Mouse (Mus musculus): ENCODE measurements around the gene Pole3. TPM values are rescaled to one million over a fixed set of nuclear protein-coding genes. Genes with fewer than 3 reads are reported as not detected.
A peak's percentile ranks its signal among the peaks of the same experiment; 100 is the strongest.

Pole3 gene
- polyA plus RNA-seq, 1 experiment from 2014 or later: 142 TPM

DNA sequence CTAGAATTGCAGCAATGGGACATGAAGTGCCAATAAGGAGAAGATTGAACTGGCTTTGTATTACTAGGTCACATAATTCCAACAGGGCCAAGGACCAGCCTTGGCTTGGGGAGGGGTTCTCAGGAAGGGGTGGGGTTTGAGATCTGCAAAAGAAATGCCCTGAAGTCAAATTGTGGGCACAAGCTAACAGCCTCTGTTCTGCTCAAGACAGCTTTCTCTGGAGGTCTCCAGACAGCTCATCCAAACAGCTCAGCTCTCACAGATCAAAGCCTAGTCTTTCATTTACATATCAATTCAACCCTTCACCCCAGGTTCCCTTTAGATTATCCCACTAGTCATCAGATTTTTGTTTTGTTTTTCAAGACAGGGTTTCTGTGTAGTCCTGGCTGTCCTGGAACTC is 19.9 kb upstream of the Pole3 start:
- 0 out of 2 replicates have a peak, but pooled peaks cover 2% of the 10 kb centered on the region for H3K4me1 ChIP-seq
- no peak overlapping the region for H3K27ac ChIP-seq (replicated peaks)
- no peaks in the 10 kb centered on the region for H3K36me3 ChIP-seq
- H3K9me3 ChIP-seq (replicated peaks): no peaks in the 10 kb centered on the region
- H3K4me3 ChIP-seq: no peak overlapping the region
- no peak for DNase-seq (ENCODE audit: low spot score)
- H3K27me3 ChIP-seq (ENCODE audit: low read depth, poor library complexity, severe bottlenecking): no peaks in the 10 kb centered on the region

DNA sequence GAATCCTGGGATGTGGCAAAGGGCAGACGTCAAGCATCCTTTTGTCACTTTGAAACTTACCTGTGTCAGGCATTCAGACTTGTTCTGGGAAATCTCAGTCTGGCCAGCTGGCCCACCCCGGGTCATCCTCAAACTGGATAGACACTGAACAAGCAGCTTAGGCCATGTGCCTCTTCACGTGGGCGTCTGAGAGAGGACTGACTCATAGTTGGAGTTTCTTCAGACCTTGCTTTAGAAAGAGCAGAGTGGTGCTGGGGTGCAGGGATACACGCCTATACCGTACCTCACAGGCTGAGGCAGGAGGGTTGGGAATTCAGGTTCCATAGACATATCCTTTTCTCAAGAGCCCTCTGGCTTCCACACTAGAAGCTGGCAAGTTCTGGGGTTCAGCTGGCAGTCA is 18.9 kb upstream of the Pole3 start:
- WGBS: 87% methylated on average over 6 of the region's 6 CpGs
- DNase-seq (ENCODE audit: low spot score): no peak
- no peak overlapping the region for H3K4me3 ChIP-seq
- 0 out of 2 replicates have a peak, but pooled peaks cover 2% of the 10 kb centered on the region for H3K4me1 ChIP-seq
- no peaks in the 10 kb centered on the region for H3K27me3 ChIP-seq (ENCODE audit: low read depth, poor library complexity, severe bottlenecking)
- no peak overlapping the region for H3K27ac ChIP-seq (replicated peaks)
- no peaks in the 10 kb centered on the region for H3K36me3 ChIP-seq
- H3K9me3 ChIP-seq (replicated peaks): no peaks in the 10 kb centered on the region

DNA sequence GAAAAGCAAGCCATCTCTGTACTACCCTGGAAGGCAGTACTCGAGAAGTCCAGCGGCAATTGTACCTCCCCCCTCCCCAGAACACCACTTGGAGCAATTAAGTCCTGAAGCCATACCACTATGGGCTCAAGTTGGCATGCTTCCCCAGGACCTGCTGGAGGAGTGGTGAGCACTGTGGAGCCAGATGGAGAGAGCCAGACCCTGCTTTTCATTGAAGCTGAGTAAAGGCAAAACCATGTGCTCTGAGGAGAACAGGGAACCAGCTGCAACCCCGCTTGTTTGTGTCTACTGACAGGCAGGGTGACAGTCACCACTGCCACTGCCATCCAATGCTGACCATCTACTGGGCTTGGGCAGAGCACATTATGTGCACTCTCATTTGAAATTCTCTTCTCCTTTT is 16.9 kb upstream of the Pole3 start:
- Histone ChIP-seq H3K36me3 (no peaks in the 10 kb centered on the region), H3K27me3 (ENCODE audit: low read depth, poor library complexity, severe bottlenecking) (no peaks in the 10 kb centered on the region), H3K4me1 (0 out of 2 replicates have a peak, but pooled peaks cover 2% of the 10 kb centered on the region), H3K4me3 (no peak overlapping the region), H3K27ac (replicated peaks) (no peak overlapping the region), H3K9me3 (replicated peaks) (no peaks in the 10 kb centered on the region)
- no peak for DNase-seq (ENCODE audit: low spot score)
- 90% methylated on average over 3 of the region's 3 CpGs for WGBS

DNA sequence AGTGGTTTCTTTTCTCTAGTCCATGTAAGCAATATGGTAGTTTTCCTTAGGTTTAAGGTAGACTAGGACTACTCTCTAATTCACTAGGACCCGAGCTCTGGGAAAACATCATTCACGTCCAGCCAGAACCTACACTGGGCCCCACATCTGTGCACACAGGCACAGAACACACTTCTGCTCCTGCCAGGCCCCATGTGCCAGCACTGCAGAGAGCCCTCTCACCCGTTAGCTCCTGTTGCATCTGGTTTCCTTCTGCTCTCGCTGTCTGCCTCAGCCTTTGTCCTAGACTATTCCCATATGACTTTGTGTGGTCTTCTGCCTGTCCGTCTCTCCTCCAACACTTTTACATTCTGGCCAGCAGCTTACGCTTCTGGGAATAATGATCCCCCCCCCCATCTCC is 8.9 kb upstream of the Pole3 start:
- no peaks in the 10 kb centered on the region for H3K36me3 ChIP-seq
- no peaks in the 10 kb centered on the region; the same call in 1 of the 2 replicates for H3K9me3 ChIP-seq (replicated peaks)
- H3K4me1 ChIP-seq: no peaks in the 10 kb centered on the region
- H3K4me3 ChIP-seq: no peak overlapping the region
- H3K27me3 ChIP-seq (ENCODE audit: low read depth, poor library complexity, severe bottlenecking): no peaks in the 10 kb centered on the region
- DNase-seq (ENCODE audit: low spot score): no peak
- H3K27ac ChIP-seq (replicated peaks): no peak overlapping the region
- WGBS: 84% methylated on average over 6 of the region's 6 CpGs

DNA sequence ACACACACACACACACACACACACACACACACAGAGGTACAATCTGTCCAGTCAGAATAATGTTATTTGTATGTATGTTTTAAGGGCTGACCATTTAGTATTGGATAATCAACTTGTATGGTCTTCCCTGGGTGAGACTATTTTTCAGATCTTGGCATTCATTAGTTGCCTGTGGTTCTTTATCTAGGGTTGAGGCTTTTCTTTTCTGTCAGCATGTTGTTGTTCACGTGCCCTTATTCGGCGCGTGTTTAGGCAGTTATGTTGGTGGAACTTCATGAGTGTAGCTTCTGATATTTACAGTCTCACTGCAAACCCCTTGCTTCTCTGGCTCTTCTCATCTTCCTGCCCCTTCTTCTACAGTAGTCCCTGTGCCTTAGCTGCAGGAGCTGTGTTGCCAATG is 2.8 kb upstream of the Pole3 start:
- H3K27ac ChIP-seq (replicated peaks): no peak overlapping the region
- DNase-seq (ENCODE audit: low spot score): no peak
- H3K36me3 ChIP-seq: peaks cover 14% of the 10 kb centered on the region
- H3K9me3 ChIP-seq (replicated peaks): no peaks in the 10 kb centered on the region
- WGBS: 78% methylated on average over 4 of the region's 4 CpGs
- peaks cover 15% of the 10 kb centered on the region for H3K4me1 ChIP-seq
- H3K27me3 ChIP-seq (ENCODE audit: low read depth, poor library complexity, severe bottlenecking): no peaks in the 10 kb centered on the region
- no peak overlapping the region for H3K4me3 ChIP-seq

DNA sequence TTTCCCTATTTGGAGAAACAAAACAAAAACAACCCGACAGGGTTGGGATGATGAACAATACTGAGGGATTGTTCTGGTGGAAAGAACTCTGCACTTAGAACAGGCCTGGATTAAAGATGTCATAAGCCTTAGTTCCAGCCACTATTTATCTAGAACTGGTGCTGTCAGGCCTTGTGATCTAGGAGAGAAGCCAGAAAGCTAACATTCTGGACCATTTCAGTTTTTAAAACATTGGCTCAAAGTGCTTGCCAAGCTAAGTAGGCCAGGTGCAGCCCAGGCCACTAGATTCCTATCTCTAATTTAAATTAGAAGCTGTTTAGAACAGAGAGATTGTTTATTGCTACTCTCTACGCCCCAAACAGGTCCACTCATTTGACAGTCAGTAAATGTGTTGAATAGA is 1.4 kb upstream of the Pole3 start:
- no peaks in the 10 kb centered on the region for H3K27me3 ChIP-seq (ENCODE audit: low read depth, poor library complexity, severe bottlenecking)
- H3K27ac ChIP-seq (replicated peaks): no peak overlapping the region
- DNase-seq (ENCODE audit: low spot score): no peak
- H3K4me1 ChIP-seq: peaks cover 15% of the 10 kb centered on the region
- H3K36me3 ChIP-seq: peaks cover 24% of the 10 kb centered on the region
- no peaks in the 10 kb centered on the region for H3K9me3 ChIP-seq (replicated peaks)
- WGBS: 71% methylated on average over 2 of the region's 2 CpGs
- no peak overlapping the region for H3K4me3 ChIP-seq

DNA sequence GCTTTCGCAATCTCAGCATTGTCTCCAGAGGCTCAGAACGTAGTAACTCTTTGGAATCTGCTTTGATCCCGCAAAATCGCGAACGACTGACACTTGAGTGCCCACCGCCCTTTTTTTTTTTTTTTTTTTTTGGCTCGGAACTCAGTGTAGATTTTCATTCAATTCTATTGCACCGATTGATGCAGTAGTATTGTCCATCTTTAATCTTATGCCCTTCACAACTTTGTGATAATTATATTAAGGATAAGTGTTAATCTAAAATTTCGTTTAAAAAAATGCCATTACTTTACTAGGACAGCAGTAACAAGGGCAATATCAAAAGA is 582 bp upstream of the Pole3 start:
- no peak for DNase-seq (ENCODE audit: low spot score)
- 2% methylated on average over 10 of the region's 10 CpGs for WGBS
- peak overlapping the region; percentile 98 for H3K27ac ChIP-seq (replicated peaks)
- no peaks in the 10 kb centered on the region for H3K27me3 ChIP-seq (ENCODE audit: low read depth, poor library complexity, severe bottlenecking)
- peak overlapping the region; percentile 92 for H3K4me3 ChIP-seq
- H3K4me1 ChIP-seq: peaks cover 21% of the 10 kb centered on the region
- peaks cover 24% of the 10 kb centered on the region for H3K36me3 ChIP-seq
- H3K9me3 ChIP-seq (replicated peaks): no peaks in the 10 kb centered on the region

DNA sequence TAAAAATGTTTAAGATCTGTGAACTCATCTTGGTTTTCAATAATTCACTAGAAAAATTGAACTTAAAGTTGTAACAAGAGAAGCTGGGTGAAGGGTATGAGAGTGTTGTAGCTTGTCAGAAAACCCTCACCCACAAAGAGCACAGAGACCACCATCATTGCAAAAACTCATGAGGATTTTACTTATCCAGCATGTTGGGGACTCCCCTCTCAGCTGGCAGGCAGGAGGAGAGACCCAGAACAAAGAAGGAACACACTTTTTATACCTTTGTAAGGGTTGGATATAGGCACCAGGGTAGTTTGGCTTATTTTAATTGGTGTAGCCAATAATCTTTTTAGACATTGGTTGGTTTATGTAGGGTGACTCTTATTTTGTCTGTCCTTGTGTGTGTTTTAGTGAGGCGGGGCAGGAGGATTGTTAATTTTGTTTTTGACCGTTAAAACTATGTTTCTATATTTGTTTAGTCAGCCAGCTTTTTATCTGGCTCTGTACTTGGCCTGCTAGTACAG is 3.9 kb downstream of the Pole3 start:
- Histone ChIP-seq H3K36me3 (peaks cover 24% of the 10 kb centered on the region), H3K27ac (replicated peaks) (no peak overlapping the region), H3K4me1 (peaks cover 53% of the 10 kb centered on the region), H3K4me3 (peak overlapping the region; percentile 82; the same call in 1 of the 2 replicates), H3K9me3 (replicated peaks) (no peaks in the 10 kb centered on the region), H3K27me3 (ENCODE audit: low read depth, poor library complexity, severe bottlenecking) (no peaks in the 10 kb centered on the region)
- no peak for DNase-seq (ENCODE audit: low spot score)
- WGBS: 91% methylated on average over 2 of the region's 2 CpGs

DNA sequence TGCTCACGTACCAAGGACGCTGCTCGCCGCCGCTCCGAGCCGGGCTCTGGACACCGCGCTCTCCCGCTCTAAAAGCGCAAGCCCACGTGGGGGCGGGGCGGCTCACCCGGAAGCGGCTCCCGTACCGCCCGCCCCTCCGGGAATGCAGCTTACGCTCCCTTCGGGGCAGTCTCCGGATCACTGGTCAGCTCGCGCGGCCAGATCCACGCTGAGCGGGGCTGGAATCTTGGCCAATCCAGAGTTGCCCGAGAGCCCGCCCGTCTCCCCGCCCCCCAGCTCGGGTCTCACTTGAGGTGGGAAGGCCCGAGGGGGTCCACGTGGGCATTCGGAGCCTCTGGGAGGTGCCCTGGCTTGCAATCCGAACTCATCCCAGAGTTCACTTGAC is 5.0 kb downstream of the Pole3 start, which contains the start of gene Alad:
Gene Alad (minus strand): TSS at position 70 of the 385 bp plus-strand sequence.
- peak; percentile 90 for DNase-seq (ENCODE audit: low spot score)
- Histone ChIP-seq H3K9me3 (replicated peaks) (no peaks in the 10 kb centered on the region), H3K4me3 (peak within 1 kb of the TSS; percentile 82), H3K36me3 (peaks cover 24% of the 10 kb centered on the region), H3K27ac (replicated peaks) (peak within 1 kb of the TSS; percentile 91), H3K27me3 (ENCODE audit: low read depth, poor library complexity, severe bottlenecking) (no peaks in the 10 kb centered on the region), H3K4me1 (peaks cover 59% of the 10 kb centered on the region)
- under 1% methylated on average over 37 of the region's 37 CpGs for WGBS

DNA sequence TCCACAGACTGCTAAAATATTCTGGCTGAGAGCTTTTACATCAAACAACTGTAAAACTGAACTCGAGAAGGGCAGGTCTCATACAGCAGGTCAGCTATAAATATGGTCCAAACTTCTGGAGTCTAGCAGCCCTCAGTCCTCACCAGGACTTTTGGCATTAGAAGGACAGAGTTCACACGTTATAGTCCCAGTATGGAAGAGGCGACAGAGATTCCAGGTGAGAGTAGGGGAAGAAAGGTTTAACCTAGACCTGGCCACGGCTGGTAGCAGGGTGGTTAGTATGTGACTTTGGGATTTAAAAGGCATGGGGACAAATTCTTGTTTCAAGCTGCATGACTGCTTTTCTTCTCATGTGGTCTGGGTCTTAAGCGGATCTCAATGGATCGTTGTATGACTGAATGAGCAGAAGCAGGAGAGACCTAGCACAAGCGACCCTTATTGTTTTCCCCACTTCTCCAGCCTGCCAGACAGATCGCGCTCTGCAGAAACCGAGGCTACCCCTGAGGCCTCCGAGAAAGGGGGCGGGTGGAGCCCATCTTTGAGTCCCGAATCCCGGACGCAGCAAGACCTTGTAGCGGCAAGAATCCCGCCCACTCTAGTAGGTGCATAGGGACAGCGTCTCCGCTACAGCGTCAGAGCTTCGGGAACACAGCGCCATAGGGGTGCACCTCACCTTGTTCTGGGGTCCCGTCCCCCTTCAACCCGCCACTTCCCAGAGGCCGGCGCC is 5.6 kb downstream of the Pole3 start:
- 2% methylated on average over 26 of the region's 26 CpGs for WGBS
- H3K27ac ChIP-seq (replicated peaks): peak overlapping the region; percentile 91
- peaks cover 24% of the 10 kb centered on the region for H3K36me3 ChIP-seq
- no peaks in the 10 kb centered on the region for H3K27me3 ChIP-seq (ENCODE audit: low read depth, poor library complexity, severe bottlenecking)
- no peak for DNase-seq (ENCODE audit: low spot score)
- peak overlapping the region; percentile 82 for H3K4me3 ChIP-seq
- H3K4me1 ChIP-seq: peaks cover 55% of the 10 kb centered on the region
- H3K9me3 ChIP-seq (replicated peaks): no peaks in the 10 kb centered on the region

DNA sequence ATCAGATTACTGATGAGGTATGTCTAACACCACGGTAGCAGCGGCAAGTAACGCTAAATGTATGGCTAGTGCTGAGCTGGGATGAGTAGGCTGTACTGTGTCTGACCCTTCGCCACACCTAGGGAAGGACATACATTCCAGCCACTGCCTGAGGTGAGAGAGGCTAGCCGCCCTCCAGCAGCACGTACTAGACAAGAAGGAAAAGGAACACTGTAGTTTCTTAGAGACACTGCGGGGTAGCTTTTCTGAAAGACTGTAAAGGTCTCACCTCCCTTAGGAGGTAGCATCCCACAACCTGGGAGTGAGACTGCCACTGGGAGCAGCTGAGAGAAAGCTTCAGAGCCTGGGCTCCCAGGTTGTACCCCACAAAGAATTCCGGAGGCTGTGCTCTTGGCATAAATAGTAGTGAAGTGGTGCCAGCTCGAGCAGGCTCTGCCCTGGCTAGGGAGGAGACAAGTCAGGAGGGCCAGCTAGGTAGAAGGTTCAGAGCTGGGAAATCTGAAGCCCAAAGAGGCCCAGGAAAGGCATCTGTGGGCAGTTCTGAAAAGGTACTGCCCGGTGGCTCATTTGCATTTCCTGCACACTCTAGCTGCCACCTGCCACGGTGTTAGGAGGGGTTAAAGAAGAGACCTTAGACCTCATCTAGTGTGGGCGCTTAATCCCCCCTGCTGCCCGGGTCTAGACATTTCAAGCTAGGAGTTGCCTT is 6.3 kb downstream of the Pole3 start:
- Histone ChIP-seq H3K4me1 (peaks cover 48% of the 10 kb centered on the region), H3K9me3 (replicated peaks) (no peaks in the 10 kb centered on the region), H3K27ac (replicated peaks) (peak overlapping the region; percentile 91)

DNA sequence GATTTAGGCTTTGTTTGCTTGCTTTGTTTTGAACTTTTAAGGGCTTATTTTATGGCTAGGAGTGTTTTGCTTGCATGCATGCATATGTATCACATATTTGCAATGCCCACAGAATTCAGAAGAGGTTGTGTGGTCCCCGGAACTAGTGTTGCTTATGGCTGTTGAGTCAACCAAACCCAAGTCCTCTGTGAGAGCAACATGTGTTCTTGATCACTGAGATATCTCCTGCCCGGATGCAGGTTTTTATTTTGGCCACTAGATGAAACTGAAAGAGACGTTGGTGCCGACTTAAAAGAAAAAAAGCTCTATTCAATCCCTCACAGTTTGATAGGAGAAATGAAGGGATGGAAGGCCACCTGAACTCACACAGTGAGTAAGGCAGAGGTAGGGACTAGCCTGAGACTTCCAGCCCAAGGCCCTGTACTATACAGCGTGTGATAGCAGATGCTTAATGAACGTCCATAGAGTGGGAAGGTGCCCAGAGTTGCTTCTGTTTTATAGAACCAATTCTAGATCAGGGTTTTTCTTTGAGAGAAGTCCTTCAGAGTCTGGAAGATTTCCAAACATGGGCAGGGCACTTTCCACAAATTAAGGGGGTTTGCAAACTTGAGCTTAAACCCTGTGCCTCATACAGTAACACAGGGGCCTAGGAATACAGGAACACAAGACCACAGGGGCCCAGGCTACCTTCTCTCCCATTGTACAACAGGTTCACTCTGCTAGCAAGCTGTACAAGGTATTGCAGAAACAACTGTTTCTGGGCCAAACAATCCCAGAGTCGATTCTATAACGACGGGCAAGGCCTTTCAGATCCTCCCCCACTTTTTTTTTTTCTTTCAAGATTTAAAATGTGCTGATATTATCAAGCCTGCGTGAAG is 7.1 kb downstream of the Pole3 start:
- H3K9me3 ChIP-seq (replicated peaks): no peaks in the 10 kb centered on the region
- no peak overlapping the region for H3K27ac ChIP-seq (replicated peaks)
- H3K36me3 ChIP-seq: peaks cover 26% of the 10 kb centered on the region
- peaks cover 44% of the 10 kb centered on the region for H3K4me1 ChIP-seq
- no peaks in the 10 kb centered on the region for H3K27me3 ChIP-seq (ENCODE audit: low read depth, poor library complexity, severe bottlenecking)
- peak overlapping the region; percentile 82; the same call in 1 of the 2 replicates for H3K4me3 ChIP-seq
- no peak for DNase-seq (ENCODE audit: low spot score)
- 86% methylated on average over 10 of the region's 10 CpGs for WGBS

More for the DNA sequence above, 6.3 kb downstream of the Pole3 start:
- no peak for DNase-seq (ENCODE audit: low spot score)
- Histone ChIP-seq H3K27me3 (ENCODE audit: low read depth, poor library complexity, severe bottlenecking) (no peaks in the 10 kb centered on the region), H3K36me3 (peaks cover 26% of the 10 kb centered on the region), H3K4me3 (peak overlapping the region; percentile 82)
- 59% methylated on average over 13 of the region's 13 CpGs for WGBS

Measured in midbrain, embryonic 10.5 days (tissue).